Mouse (Mus musculus) G1E-ER4 (cell line): ENCODE results near the gene Gm17349. TPM values are rescaled to one million over a fixed set of nuclear protein-coding genes. Genes with fewer than 3 reads are reported as not detected.

Experiments used
- GATA1 ChIP-seq: IDR thresholded peaks from one replicate; pipeline ENCODE4 v1.8.0; 2012; ENCODE audit warnings: low read length, inconsistent platforms
- polyA plus RNA-seq: library from polyadenylated mRNA; stranded (reverse); fragments of >175 nt; gene quantifications from 2 replicates; pipeline ENCODE4 v1.2.3, GENCODE M21; 2012

Gene Gm17349
- polyA plus RNA-seq, 1 experiment = 6.8 TPM

- TF ChIP-seq GATA1 = no peak
Measured at GRCm38 (mm10) chr15:99723120-99723514, 17.8 kb upstream of the Gm17349 start.

GRCm38 (mm10) chr15:99721921-99722743, 16.8 kb upstream of the Gm17349 start:
- no peak for TF ChIP-seq GATA1

DNA sequence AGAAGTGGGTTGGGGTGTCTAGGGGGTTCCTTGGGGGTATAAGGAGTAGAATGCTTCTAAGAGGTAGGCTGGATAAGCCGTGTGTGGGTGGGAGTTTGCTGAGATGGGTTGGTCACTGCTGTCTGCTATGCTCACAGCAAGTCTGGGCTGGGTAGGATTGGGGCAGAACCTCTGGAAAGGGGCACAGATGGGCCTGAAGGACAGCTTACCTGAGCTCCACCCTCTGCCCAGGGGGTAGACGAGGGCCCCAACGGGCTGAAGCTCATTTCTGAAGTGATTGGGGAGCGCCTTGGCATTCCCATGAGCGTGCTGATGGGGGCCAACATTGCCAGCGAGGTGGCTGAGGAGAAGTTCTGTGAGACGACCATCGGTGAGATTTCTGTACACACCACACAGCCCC, 14.6 kb upstream of the Gm17349 start:
- no peak for TF ChIP-seq GATA1

GRCm38 (mm10) chr15:99718461-99719021, 13.3 kb upstream of the Gm17349 start:
- TF ChIP-seq GATA1 = no peak

- no peak for TF ChIP-seq GATA1
Measured at GRCm38 (mm10) chr15:99717386-99718334, 12.4 kb upstream of the Gm17349 start, which contains the start of gene Gpd1. Gene Gpd1 (plus strand): TSS chr15:99717515.

GRCm38 (mm10) chr15:99716814-99717213, 11.5 kb upstream of the Gm17349 start:
- TF ChIP-seq GATA1 = no peak

DNA sequence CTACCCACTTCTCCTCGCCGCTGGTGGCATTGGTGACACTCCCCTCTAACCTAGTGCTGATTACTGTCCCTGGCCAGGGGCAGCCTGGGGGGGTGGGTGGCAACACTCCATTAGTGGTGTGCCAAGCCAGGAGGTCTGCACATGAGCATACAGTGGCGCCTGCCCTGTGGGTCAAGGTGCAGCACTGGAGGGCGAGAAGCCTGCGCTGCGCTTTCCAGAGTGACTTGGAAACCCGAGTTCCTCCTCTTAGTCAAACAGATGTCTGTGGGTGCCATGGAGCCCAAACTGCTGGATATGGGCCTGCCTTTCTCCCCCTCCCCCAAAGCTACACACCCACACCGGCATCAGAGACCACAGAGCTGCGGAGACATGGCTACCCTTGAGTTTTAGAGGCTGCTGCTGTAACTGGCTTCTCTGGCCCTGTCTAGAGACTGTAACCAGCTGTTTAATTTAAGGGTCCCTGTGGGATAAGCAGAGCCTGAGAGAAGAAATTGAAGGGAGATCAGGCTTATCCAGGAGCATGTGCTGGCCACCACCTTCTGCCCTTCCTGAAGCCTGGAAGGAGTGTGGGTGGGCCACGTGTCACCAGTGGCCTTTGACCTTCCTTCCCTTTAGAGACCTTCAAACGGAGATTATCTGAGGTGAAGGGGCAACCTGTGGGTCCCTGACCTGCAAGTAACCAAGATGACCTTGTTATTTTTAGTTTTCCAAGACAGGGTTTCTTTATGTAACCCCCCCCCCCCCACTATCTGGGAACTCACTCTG, 10.9 kb upstream of the Gm17349 start:
- no peak for TF ChIP-seq GATA1

GRCm38 (mm10) chr15:99715361-99715865, 10.1 kb upstream of the Gm17349 start:
- TF ChIP-seq GATA1 = peak; percentile 5

GRCm38 (mm10) chr15:99714858-99715257, 9.6 kb upstream of the Gm17349 start:
- no peak for TF ChIP-seq GATA1

DNA sequence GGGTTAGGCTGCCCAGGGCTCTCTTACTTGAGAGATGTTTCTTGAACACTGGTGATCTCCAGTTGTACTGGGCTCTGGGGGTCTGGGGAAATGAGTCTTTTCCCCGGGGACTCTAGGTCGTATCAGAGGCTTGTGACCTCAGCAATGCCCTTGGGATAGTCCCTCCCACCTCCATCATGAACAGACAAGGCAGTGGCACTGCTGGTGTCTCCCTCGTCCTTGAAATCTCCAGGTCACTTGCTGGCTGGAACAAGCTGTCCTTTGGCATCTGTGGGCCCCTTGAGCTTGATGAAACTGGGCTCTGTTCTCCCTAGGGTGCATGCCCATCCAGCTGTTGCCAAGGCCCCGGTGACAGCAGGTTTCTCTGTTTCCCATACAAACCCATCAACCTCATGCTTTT, 8.9 kb upstream of the Gm17349 start:
- TF ChIP-seq GATA1 = no peak

DNA sequence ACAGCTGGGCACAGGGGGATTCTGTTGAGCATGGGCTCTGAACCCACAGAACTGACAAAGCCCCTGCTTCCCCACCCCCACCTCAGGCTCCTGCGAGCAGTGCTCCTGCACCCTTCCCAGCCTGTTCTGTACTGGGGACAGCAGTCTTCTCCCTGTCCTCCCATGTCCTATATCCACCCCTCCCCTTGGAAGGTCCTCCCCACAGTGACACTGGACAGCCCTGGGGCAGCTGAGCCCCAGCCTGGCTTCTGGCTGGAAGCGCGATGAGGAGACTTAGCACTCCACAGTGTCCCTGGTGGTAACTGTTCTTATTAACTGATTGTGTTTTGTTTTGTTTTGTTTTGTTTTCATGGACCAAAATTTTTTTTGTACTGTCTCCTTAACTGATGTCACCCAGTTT, 8.3 kb upstream of the Gm17349 start:
- TF ChIP-seq GATA1 = no peak

- no peak for TF ChIP-seq GATA1
Measured at GRCm38 (mm10) chr15:99712666-99713559, 7.6 kb upstream of the Gm17349 start.

DNA sequence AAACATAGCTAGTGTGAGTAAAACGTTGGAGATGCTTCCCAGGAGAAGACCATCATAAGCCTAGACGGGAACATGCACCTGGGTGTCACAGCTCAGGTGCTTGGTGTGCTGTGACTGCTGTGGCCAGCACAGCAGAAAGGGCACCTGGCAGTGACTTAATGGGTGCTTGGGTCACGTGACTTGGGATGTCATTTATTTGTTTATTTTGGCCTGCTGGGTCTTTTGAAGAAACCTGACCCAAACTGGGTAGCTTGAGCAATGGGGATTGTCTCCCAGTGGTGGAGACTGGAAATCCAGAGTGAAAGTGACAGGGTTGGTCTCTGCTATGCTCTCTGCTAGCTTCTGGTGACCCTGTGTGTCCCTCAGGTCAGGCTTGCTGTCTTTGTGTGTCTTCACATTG, 6.2 kb upstream of the Gm17349 start:
- TF ChIP-seq GATA1 = no peak

DNA sequence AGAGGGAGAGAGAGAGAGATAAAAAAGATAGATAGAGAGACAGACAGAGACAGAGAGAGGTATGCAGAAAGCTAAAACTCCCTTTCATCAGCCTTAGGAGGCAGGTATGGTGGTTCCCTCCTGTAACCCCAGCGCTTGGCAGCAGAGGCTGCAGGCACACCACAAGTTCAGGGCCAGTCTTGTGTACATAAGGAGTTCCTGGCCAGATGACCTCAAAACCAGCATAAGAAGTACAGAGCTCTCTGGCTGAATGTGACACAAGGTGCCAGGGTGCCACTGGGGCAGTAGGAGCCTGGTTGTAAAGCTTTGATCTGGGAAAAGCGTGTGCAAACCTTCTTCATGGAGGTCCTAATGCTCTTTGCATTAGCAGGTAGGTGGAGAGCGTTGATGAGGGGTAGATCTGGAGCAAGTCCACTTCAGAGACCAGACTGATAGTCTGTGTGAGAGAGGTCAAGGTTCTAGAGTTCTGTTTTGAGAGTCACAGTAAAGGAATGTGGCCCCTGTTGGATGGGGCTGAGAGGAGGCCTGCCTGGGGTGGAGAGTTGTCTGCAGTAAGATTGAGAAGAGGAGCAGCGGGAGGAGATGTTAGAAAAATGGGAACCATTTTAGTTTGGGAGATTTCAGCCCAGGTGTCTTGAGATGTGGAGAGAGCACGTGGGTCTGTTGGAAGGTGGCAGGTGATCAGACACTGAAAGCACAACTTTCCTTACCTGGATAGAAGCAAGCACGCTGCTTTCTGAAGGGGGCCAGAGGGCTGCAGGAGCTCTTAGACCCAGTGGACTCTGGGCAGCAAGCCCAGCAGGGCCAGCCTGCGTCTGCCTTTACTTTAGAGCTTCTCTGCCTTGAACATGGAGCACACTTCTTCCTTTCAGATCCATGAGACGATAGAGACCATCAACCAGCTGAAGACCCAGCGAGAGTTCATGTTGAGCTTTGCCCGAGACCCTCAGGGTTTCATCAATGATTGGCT, 5.2 kb upstream of the Gm17349 start:
- no peak for TF ChIP-seq GATA1
